Mouse (Mus musculus): ENCODE results near the gene Degs2. TPM values are rescaled to one million over a fixed set of nuclear protein-coding genes. Genes with fewer than 3 reads are reported as not detected.

Gene Degs2
- 0.71 and 2.1 TPM in 2 replicates for total RNA-seq (2014; rRNA removed)
- polyA plus RNA-seq (2015; fragmentation: Nextera tagmentation; extraction: Ambion mirVana), result 1.1 and 1.4 TPM in 2 replicates

DNA sequence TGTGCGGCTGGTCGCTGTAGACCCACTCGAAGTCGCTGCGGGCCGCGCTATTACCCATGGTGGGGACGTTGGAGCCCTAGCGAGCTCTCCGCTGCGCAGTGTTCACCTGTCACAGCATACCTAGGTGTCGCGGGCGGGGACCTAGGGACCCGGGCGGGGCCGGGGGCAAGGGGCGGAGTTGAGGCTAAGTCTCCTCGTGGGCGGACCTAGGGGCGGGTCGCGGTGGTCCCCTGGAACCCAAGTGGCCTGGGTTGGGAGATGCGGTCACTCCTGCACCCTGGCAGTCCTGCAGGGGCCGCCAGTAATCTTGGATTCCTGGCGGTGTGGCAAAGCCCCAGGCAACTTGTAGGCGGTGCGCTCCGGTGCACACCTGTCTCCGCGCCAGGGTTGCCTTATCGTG lies at the start of gene Degs2:
Gene Degs2, minus strand, starts transcription at position 131 of the 400 bp plus-strand sequence.
- Histone ChIP-seq H3K4me2 (ENCODE audit: low read depth, low read length, poor library complexity, severe bottlenecking) (peak within 1 kb of the TSS; percentile 66), H3K9me3 (ENCODE audit: low read length) (no peaks in the 10 kb centered on the region), H3K27me3 (ENCODE audit: insufficient read depth, low read length) (peaks cover 26% of the 10 kb centered on the region), H3K36me3 (ENCODE audit: insufficient read depth, low read length) (no peaks in the 10 kb centered on the region), H3K27ac (ENCODE audit: low read depth, low read length) (no peak within 1 kb of the TSS), H3K9ac (replicated peaks; ENCODE audit: low read length, poor library complexity, severe bottlenecking) (0 out of 2 replicates have a peak within 1 kb of the TSS, but pooled peaks have one; percentile 51), H3K4me3 (ENCODE audit: low read depth, low read length) (peak within 1 kb of the TSS; percentile 36), H3K4me1 (ENCODE audit: insufficient read depth, low read length) (peaks cover 5% of the 10 kb centered on the region; the same call in 1 of the 2 replicates)
- ATAC-seq (ENCODE audit: low FRiP score), result no peak
- DNase-seq (ENCODE audit: low spot score), result peak; percentile 8
- WGBS, result 2% methylated on average over 32 of the region's 32 CpGs
- TF ChIP-seq CTCF (IDR thresholded peaks at IDR 0.05), result 0 out of 2 replicates have a peak, but pooled peaks have one; percentile 19

DNA sequence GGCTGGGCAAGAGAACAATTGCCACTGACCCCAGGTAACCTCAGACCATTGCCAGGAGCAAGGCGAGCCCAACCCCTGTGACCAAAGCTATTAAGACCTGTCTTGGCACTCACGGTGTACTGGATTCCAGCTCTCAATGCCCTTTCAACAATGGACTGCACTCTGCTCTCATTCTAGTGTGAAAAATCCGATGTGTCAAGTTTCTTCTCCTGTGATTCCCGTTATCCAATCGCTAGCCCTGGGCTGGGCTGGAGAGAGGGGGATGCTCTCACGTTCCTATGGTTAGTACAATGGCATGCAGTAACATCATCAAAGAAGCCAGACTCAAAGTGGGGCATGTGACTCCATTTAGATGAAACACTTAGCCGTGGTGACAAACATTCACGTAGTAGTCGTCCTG lies 49.7 kb upstream of the Degs2 start:
- ATAC-seq (ENCODE audit: low FRiP score) (no peak), DNase-seq (ENCODE audit: low spot score) (no peak)
- no peak overlapping the region for H3K27ac ChIP-seq (ENCODE audit: low read depth, low read length)
- 33% methylated on average over 9 of the region's 9 CpGs for WGBS
- H3K4me2 ChIP-seq (ENCODE audit: low read depth, low read length, poor library complexity, severe bottlenecking), result no peak overlapping the region
- H3K27me3 ChIP-seq (ENCODE audit: insufficient read depth, low read length), result no peaks in the 10 kb centered on the region
- no peaks in the 10 kb centered on the region for H3K9me3 ChIP-seq (ENCODE audit: low read length)
- H3K4me3 ChIP-seq (ENCODE audit: low read depth, low read length), result no peak overlapping the region
- no peak overlapping the region for H3K9ac ChIP-seq (replicated peaks; ENCODE audit: low read length, poor library complexity, severe bottlenecking)
- no peaks in the 10 kb centered on the region for H3K36me3 ChIP-seq (ENCODE audit: insufficient read depth, low read length)
- TF ChIP-seq CTCF (IDR thresholded peaks at IDR 0.05), result no peak
- no peaks in the 10 kb centered on the region for H3K4me1 ChIP-seq (ENCODE audit: insufficient read depth, low read length)

DNA sequence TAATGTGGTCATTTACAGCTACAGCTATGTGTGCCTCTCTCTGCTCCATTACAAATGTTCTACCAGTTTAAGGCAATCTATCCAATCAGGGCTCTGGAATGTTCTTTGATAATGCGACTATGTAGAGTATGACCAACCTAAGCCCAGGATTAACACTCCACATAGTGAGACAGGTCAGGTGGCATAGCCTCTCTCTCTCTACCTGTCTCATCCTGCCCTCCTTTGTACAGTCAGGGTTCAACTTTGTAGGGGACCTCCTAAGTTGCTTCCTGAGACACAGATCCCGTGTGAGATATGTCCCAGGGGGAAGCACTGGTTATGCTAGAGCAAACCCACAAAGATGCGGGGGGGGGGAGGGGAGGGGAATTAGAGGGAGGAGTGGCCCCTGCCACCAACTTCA lies 48.1 kb upstream of the Degs2 start:
- H3K4me1 ChIP-seq (ENCODE audit: insufficient read depth, low read length), result no peaks in the 10 kb centered on the region
- H3K9me3 ChIP-seq (ENCODE audit: low read length), result no peaks in the 10 kb centered on the region
- H3K27me3 ChIP-seq (ENCODE audit: insufficient read depth, low read length), result no peaks in the 10 kb centered on the region
- no peak overlapping the region for H3K9ac ChIP-seq (replicated peaks; ENCODE audit: low read length, poor library complexity, severe bottlenecking)
- DNase-seq (ENCODE audit: low spot score), result no peak
- H3K36me3 ChIP-seq (ENCODE audit: insufficient read depth, low read length), result no peaks in the 10 kb centered on the region
- ATAC-seq (ENCODE audit: low FRiP score), result no peak
- H3K4me2 ChIP-seq (ENCODE audit: low read depth, low read length, poor library complexity, severe bottlenecking), result no peak overlapping the region
- WGBS, result 88% methylated on average over 3 of the region's 3 CpGs
- H3K4me3 ChIP-seq (ENCODE audit: low read depth, low read length), result no peak overlapping the region
- no peak overlapping the region for H3K27ac ChIP-seq (ENCODE audit: low read depth, low read length)
- TF ChIP-seq CTCF (IDR thresholded peaks at IDR 0.05), result no peak

DNA sequence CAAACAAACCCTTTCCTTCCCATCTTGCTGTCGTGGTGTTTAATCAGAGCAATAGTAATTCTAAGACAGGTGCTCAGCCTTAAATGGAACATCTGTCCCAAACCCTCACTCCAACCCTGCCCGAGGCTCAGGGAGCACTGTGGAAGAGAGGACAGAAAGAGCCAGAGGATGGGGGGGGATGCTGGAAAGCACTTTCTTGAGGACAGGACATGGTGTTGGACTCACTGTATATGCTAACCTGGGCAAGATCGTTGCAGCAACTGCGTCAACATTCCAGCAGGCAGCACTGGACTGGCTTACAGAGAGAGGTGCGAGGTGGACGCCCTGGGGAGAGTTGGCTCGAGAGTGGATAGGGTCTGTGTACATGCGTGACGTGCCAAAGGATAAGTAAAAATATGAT lies 47.3 kb upstream of the Degs2 start:
- Histone ChIP-seq H3K4me1 (ENCODE audit: insufficient read depth, low read length) (no peaks in the 10 kb centered on the region), H3K4me2 (ENCODE audit: low read depth, low read length, poor library complexity, severe bottlenecking) (no peak overlapping the region), H3K36me3 (ENCODE audit: insufficient read depth, low read length) (no peaks in the 10 kb centered on the region), H3K9ac (replicated peaks; ENCODE audit: low read length, poor library complexity, severe bottlenecking) (no peak overlapping the region), H3K27me3 (ENCODE audit: insufficient read depth, low read length) (no peaks in the 10 kb centered on the region), H3K4me3 (ENCODE audit: low read depth, low read length) (no peak overlapping the region), H3K9me3 (ENCODE audit: low read length) (no peaks in the 10 kb centered on the region), H3K27ac (ENCODE audit: low read depth, low read length) (no peak overlapping the region)
- DNase-seq (ENCODE audit: low spot score) (no peak), ATAC-seq (ENCODE audit: low FRiP score) (no peak)
- no peak for TF ChIP-seq CTCF (IDR thresholded peaks at IDR 0.05)
- 85% methylated on average over 9 of the region's 9 CpGs for WGBS

DNA sequence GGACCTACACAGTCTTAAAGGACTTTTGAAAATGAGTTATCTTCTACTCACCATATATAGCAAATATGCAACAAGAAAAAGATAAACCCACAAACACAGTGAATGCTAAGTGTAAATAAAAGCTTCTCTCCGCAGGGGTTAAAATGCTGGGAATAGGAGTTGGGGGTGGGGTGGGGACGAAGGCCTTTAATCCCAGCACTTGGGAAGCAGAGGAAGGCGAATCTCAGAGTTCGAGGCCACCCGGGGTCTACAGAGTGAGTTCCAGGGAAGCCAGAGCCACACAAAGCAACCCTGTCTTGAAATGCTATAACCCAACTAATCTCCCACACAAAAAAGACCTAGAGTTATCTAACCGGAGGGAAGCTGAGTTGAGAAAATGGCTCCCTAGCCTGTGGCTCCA lies 46.9 kb upstream of the Degs2 start:
- no peak for TF ChIP-seq CTCF (IDR thresholded peaks at IDR 0.05)
- Histone ChIP-seq H3K27ac (ENCODE audit: low read depth, low read length) (no peak overlapping the region), H3K9ac (replicated peaks; ENCODE audit: low read length, poor library complexity, severe bottlenecking) (no peak overlapping the region), H3K4me1 (ENCODE audit: insufficient read depth, low read length) (no peaks in the 10 kb centered on the region), H3K36me3 (ENCODE audit: insufficient read depth, low read length) (no peaks in the 10 kb centered on the region), H3K4me3 (ENCODE audit: low read depth, low read length) (no peak overlapping the region), H3K4me2 (ENCODE audit: low read depth, low read length, poor library complexity, severe bottlenecking) (no peak overlapping the region), H3K27me3 (ENCODE audit: insufficient read depth, low read length) (no peaks in the 10 kb centered on the region), H3K9me3 (ENCODE audit: low read length) (no peaks in the 10 kb centered on the region)
- no peak for DNase-seq (ENCODE audit: low spot score)
- WGBS, result 49% methylated on average over 6 of the region's 6 CpGs
- no peak for ATAC-seq (ENCODE audit: low FRiP score)

DNA sequence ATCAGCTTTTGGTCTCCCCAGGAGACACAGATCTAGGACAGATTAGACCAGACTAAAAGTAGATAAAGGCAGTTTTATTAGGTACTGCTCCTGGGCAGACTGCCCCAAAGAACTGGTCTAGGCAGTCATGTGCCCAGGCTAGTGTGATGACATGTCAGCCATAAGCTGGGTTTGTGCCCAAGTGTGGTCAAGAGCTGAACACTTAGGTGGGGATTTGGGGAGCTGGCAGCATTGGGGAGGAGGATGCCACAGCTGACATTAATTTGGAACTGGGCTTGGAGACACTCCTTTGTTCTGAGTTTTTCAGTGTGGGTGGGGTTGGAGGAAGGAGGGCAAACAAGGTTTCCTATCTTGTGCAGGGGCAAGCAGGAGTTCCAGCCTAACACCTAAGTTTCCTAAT lies 43.9 kb upstream of the Degs2 start:
- no peak for DNase-seq (ENCODE audit: low spot score)
- ATAC-seq (ENCODE audit: low FRiP score), result no peak
- Histone ChIP-seq H3K36me3 (ENCODE audit: insufficient read depth, low read length) (no peaks in the 10 kb centered on the region), H3K9ac (replicated peaks; ENCODE audit: low read length, poor library complexity, severe bottlenecking) (no peak overlapping the region), H3K27me3 (ENCODE audit: insufficient read depth, low read length) (no peaks in the 10 kb centered on the region), H3K4me3 (ENCODE audit: low read depth, low read length) (no peak overlapping the region), H3K9me3 (ENCODE audit: low read length) (no peaks in the 10 kb centered on the region), H3K4me1 (ENCODE audit: insufficient read depth, low read length) (no peaks in the 10 kb centered on the region), H3K4me2 (ENCODE audit: low read depth, low read length, poor library complexity, severe bottlenecking) (no peak overlapping the region), H3K27ac (ENCODE audit: low read depth, low read length) (no peak overlapping the region)
- no peak for TF ChIP-seq CTCF (IDR thresholded peaks at IDR 0.05)

Data from midbrain, postnatal 0 days (tissue).